Mouse (Mus musculus) liver, embryonic 11.5 days (tissue): ENCODE measurements at regions not wholly inside any gene's neighbourhood (a gene's known extent, or its start where the extent isn't known, plus 50 kb on each side); places are given as distances from the start of the nearest gene placed in this dataset.

ENCODE experiments used
- ATAC-seq: fragments of 200-750 bp; cut with Nextera tagmentation; replicated peaks from 2 replicates; pipeline ENCODE4 v1.8.0; 2017; ENCODE audit warnings: moderate number of reproducible peaks, mild to moderate bottlenecking, moderate TSS enrichment, moderate library complexity; ENCODE audit not compliant: low FRiP score
- DNase-seq: peaks from one replicate; pipeline ENCODE4 v3.0.0-alpha.2; 2017; ENCODE audit warnings: low spot score
- H3K27ac ChIP-seq: fragments of 300-500 bp; sonication (generic); 2 replicates; pipeline ENCODE4 v1.5.1; 2014; ENCODE audit warnings: mild to moderate bottlenecking, low read depth, low read length, control low read depth
- H3K27me3 ChIP-seq: fragments of 300-500 bp; sonication (generic); replicated peaks from 2 replicates; pipeline ENCODE4 v1.6.1; 2014; ENCODE audit warnings: low read length, mixed read lengths; ENCODE audit not compliant: control insufficient read depth, insufficient read depth
- H3K36me3 ChIP-seq: fragments of 300-500 bp; sonication (generic); 2 replicates; pipeline ENCODE4 v1.6.1; 2014; ENCODE audit warnings: mild to moderate bottlenecking, low read length, moderate library complexity, mixed read lengths; ENCODE audit not compliant: control insufficient read depth, insufficient read depth
- H3K4me1 ChIP-seq: fragments of 300-500 bp; sonication (generic); replicated peaks from 2 replicates; pipeline ENCODE4 v1.6.1; 2014; ENCODE audit warnings: low read length, mixed read lengths; ENCODE audit not compliant: control insufficient read depth, insufficient read depth
- H3K4me2 ChIP-seq: fragments of 300-500 bp; sonication (generic); 2 replicates; pipeline ENCODE4 v1.6.1; 2014; ENCODE audit warnings: mild to moderate bottlenecking, control low read depth, moderate library complexity
- H3K4me3 ChIP-seq: fragments of 300-500 bp; sonication (generic); 2 replicates; pipeline ENCODE4 v1.5.1; 2014; ENCODE audit warnings: low read depth, low read length, control low read depth
- H3K9ac ChIP-seq: fragments of 300-500 bp; sonication (generic); 2 replicates; pipeline ENCODE4 v1.6.1; 2014; ENCODE audit warnings: low read depth, low read length, control low read depth
- H3K9me3 ChIP-seq: fragments of 300-500 bp; sonication (generic); 2 replicates; pipeline ENCODE4 v1.6.1; 2016; ENCODE audit warnings: low read length, inconsistent platforms, mixed read lengths; ENCODE audit not compliant: control insufficient read depth
- WGBS: fragments of 180-500 bp; shearing (Covaris S2); extraction: QIAGEN DNeasy Blood & Tissue Kit; methylation state at CpG from one replicate; pipeline ENCODE4 v1.1.7; 2014; 5-methylcytosine and 5-hydroxymethylcytosine counted together

- 87% methylated on average over 10 of the region's 10 CpGs for WGBS
- Histone ChIP-seq H3K4me3 (no peak overlapping the region), H3K4me2 (no peak overlapping the region), H3K4me1 (peaks cover 15% of the 10 kb centered on the region), H3K36me3 (no peaks in the 10 kb centered on the region), H3K9ac (no peak overlapping the region), H3K27ac (no peak overlapping the region), H3K27me3 (no peaks in the 10 kb centered on the region), H3K9me3 (no peaks in the 10 kb centered on the region)
- ATAC-seq (no peak), DNase-seq (no peak)
Measured at GRCm38 (mm10) chr10:43634371-43635080, 56.4 kb downstream of the Cd24a start.

GRCm38 (mm10) chr10:43641169-43641945 is 63.3 kb downstream of the Cd24a start:
- Histone ChIP-seq H3K4me2 (no peak overlapping the region), H3K4me3 (no peak overlapping the region), H3K4me1 (peaks cover 19% of the 10 kb centered on the region), H3K9me3 (no peaks in the 10 kb centered on the region), H3K36me3 (no peaks in the 10 kb centered on the region), H3K9ac (no peak overlapping the region), H3K27me3 (no peaks in the 10 kb centered on the region), H3K27ac (no peak overlapping the region)
- ATAC-seq (peak; percentile 56; the same call in 1 of the 2 replicates), DNase-seq (no peak)
- WGBS = 47% methylated on average over 14 of the region's 14 CpGs

- 32% methylated on average over 4 of the region's 4 CpGs for WGBS
- Histone ChIP-seq H3K4me1 (peaks cover 33% of the 10 kb centered on the region), H3K9me3 (no peaks in the 10 kb centered on the region), H3K4me2 (no peak overlapping the region), H3K4me3 (no peak overlapping the region), H3K27me3 (no peaks in the 10 kb centered on the region), H3K9ac (0 out of 2 replicates have a peak overlapping the region, but pooled peaks have one; percentile 13), H3K36me3 (no peaks in the 10 kb centered on the region), H3K27ac (peak overlapping the region; percentile 70)
- peak; percentile 83 for ATAC-seq
- DNase-seq = no peak
Measured at GRCm38 (mm10) chr10:43646326-43646725, 68.2 kb downstream of the Cd24a start.

- no peaks in the 10 kb centered on the region for H3K27me3 ChIP-seq
- peaks cover 33% of the 10 kb centered on the region for H3K4me1 ChIP-seq
- no peaks in the 10 kb centered on the region for H3K36me3 ChIP-seq
- no peak overlapping the region for H3K4me2 ChIP-seq
- 0 out of 2 replicates have a peak overlapping the region, but pooled peaks have one; percentile 13 for H3K9ac ChIP-seq
- DNase-seq (no peak), ATAC-seq (peak; percentile 19)
- H3K27ac ChIP-seq = peak overlapping the region; percentile 70
- no peak overlapping the region for H3K4me3 ChIP-seq
- H3K9me3 ChIP-seq = no peaks in the 10 kb centered on the region
- 63% methylated on average over 6 of the region's 6 CpGs for WGBS
Measured at GRCm38 (mm10) chr10:43646965-43647364, 68.9 kb downstream of the Cd24a start.

- WGBS = 70% methylated on average over 5 of the region's 5 CpGs
- Histone ChIP-seq H3K4me1 (peaks cover 33% of the 10 kb centered on the region), H3K27ac (0 out of 2 replicates have a peak overlapping the region, but pooled peaks have one; percentile 30)
Measured at GRCm38 (mm10) chr10:43648186-43648585, 70.1 kb downstream of the Cd24a start.

GRCm38 (mm10) chr10:43648815-43649447 is 70.8 kb downstream of the Cd24a start:
- WGBS = 50% methylated on average over 6 of the region's 6 CpGs
- DNase-seq = no peak

More at GRCm38 (mm10) chr10:43648186-43648585, 70.1 kb downstream of the Cd24a start:
- no peaks in the 10 kb centered on the region for H3K27me3 ChIP-seq
- H3K9ac ChIP-seq = no peak overlapping the region
- no peak overlapping the region for H3K4me3 ChIP-seq
- no peaks in the 10 kb centered on the region for H3K9me3 ChIP-seq
- no peak overlapping the region for H3K4me2 ChIP-seq
- H3K36me3 ChIP-seq = no peaks in the 10 kb centered on the region
- ATAC-seq = no peak
- no peak for DNase-seq

GRCm38 (mm10) chr10:43650449-43650848 is 72.4 kb downstream of the Cd24a start:
- Histone ChIP-seq H3K27me3 (no peaks in the 10 kb centered on the region), H3K27ac (no peak overlapping the region), H3K9ac (no peak overlapping the region), H3K36me3 (no peaks in the 10 kb centered on the region), H3K4me2 (no peak overlapping the region), H3K4me1 (peaks cover 32% of the 10 kb centered on the region), H3K4me3 (no peak overlapping the region), H3K9me3 (no peaks in the 10 kb centered on the region)
- ATAC-seq = no peak
- WGBS = 67% methylated on average over 1 of the region's 1 CpGs
- no peak for DNase-seq

More at GRCm38 (mm10) chr10:43648815-43649447, 70.8 kb downstream of the Cd24a start:
- peak overlapping the region; percentile 30; the same call in 1 of the 2 replicates for H3K27ac ChIP-seq
- ATAC-seq = peak; percentile 70
- H3K27me3 ChIP-seq = no peaks in the 10 kb centered on the region
- peaks cover 33% of the 10 kb centered on the region for H3K4me1 ChIP-seq
- H3K4me2 ChIP-seq = no peak overlapping the region
- no peaks in the 10 kb centered on the region for H3K36me3 ChIP-seq
- H3K9ac ChIP-seq = peak overlapping the region; percentile 42
- H3K4me3 ChIP-seq = no peak overlapping the region
- no peaks in the 10 kb centered on the region for H3K9me3 ChIP-seq

GRCm38 (mm10) chr10:43651505-43651904 is 73.4 kb downstream of the Cd24a start:
- ATAC-seq (no peak), DNase-seq (no peak)
- no peak overlapping the region for H3K4me2 ChIP-seq
- peaks cover 25% of the 10 kb centered on the region for H3K4me1 ChIP-seq
- H3K27ac ChIP-seq = no peak overlapping the region
- no peaks in the 10 kb centered on the region for H3K27me3 ChIP-seq
- no peaks in the 10 kb centered on the region for H3K36me3 ChIP-seq
- no peaks in the 10 kb centered on the region for H3K9me3 ChIP-seq
- no peak overlapping the region for H3K9ac ChIP-seq
- WGBS = 78% methylated on average over 5 of the region's 5 CpGs
- no peak overlapping the region for H3K4me3 ChIP-seq
